Mouse (Mus musculus): ENCODE results near the gene Chmp2b.

DNA sequence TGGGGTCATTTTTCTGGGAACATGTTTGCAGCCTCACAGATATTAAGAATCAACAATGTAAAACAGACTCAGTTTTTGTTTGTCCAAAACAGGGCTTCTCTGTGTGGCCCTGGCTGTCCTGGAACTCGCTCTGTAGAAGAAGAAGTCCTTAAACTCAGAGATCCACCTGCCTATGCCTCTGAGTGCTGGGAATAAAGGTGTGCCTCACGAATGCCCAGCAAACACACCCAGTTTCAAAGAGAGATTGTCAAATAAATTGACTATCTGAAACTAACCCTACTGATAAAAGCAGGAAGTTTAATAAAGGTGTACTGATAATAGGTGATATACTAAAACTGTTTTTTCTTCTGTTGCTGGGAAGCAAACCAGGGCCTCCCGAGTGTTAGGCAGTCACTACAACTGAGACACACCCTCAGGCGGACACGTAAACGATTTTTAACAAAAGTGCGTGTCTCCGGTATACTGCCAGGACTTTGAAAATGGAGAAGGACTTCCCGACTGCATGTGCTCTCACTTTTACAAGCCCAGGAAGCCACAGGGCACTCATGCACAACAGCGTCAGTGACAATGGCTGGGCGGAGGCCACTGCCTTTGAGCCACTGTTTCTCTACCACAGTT, 18.7 kb downstream of the Chmp2b start:
- TF ChIP-seq E2F4 (IDR thresholded peaks at IDR 0.05; ENCODE audit: insufficient replicate concordance, low read depth, low read length) (no peak), GABPA (IDR thresholded peaks at IDR 0.05; ENCODE audit: insufficient replicate concordance, low read depth, low read length) (no peak), ETS1 (conservative IDR thresholded peaks at IDR 0.05; ENCODE audit: low read depth, low read length) (no peak), JUN (IDR thresholded peaks at IDR 0.05; ENCODE audit: insufficient read depth, low read depth, low read length) (no peak), ZMIZ1 (IDR thresholded peaks at IDR 0.05; ENCODE audit: low read depth, low read length) (no peak), POLR2A (IDR thresholded peaks at IDR 0.05; ENCODE audit: low read depth, low read length) (no peak), POLR2AphosphoS2 (IDR thresholded peaks at IDR 0.05; ENCODE audit: low read depth, low read length) (no peak)
